9 mouse cellular contexts compared by ENCODE assay signal in genomic region chr13:24832131-24832810, GRCm38 (mm10). TPM values are rescaled to one million over a fixed set of nuclear protein-coding genes. Genes with fewer than 3 reads are reported as not detected.
DNase-seq lines count a peak whose midpoint lies in the region; ATAC-seq lines count a peak whose summit lies in the region.
"Had no signal": no experiment of that assay in that cellular context is flagged by ENCODE, and none has a peak within 500 bp of the region (broad histone marks: within the 10 kb centered on the region; RNA-seq: fewer than 3 reads in every experiment).

No protein-coding gene starts in this region.

- DNase-seq in kidney, postnatal 14 days: no peak
- peak; percentile 28 for DNase-seq in brain, adult 2 months (ENCODE audit: low read depth, low spot score)
- DNase-seq in hindbrain, embryonic 11.5 days (ENCODE audit: low spot score): no peak
- DNase-seq in midbrain, embryonic 14.5 days: no peak
- no peak for DNase-seq in right cerebral cortex, postnatal 25 days
- DNase-seq in adrenal gland, adult 2 months: no peak
- no peak for DNase-seq in adrenal gland, postnatal 4 days (ENCODE audit: low spot score in 2 of 2)

- peak overlapping the region; percentile 95 for H3K27ac ChIP-seq in kidney, embryonic 16.5 days (ENCODE audit: low read length)
- peak overlapping the region; percentile 92 for H3K27ac ChIP-seq in hindbrain, embryonic 11.5 days (ENCODE audit: low read depth, low read length)
- peak overlapping the region; percentile 88 for H3K27ac ChIP-seq in midbrain, embryonic 14.5 days (replicated peaks; ENCODE audit: low read depth, low read length)

- peaks cover 7% of the 10 kb centered on the region for H3K36me3 ChIP-seq in kidney, embryonic 16.5 days (ENCODE audit: insufficient read depth, low read length)
- H3K36me3 ChIP-seq in hindbrain, embryonic 11.5 days (ENCODE audit: control insufficient read depth, insufficient read depth, low read length): no peaks in the 10 kb centered on the region
- no peaks in the 10 kb centered on the region for H3K36me3 ChIP-seq in midbrain, embryonic 14.5 days (ENCODE audit: control insufficient read depth, insufficient read depth, low read length)

- ATAC-seq in kidney, embryonic 16.5 days (ENCODE audit: low FRiP score, low TSS enrichment): no peak
- ATAC-seq in hindbrain, embryonic 11.5 days (ENCODE audit: low FRiP score): peak; percentile 50
- peak; percentile 18; the same call in 1 of the 2 replicates for ATAC-seq in midbrain, embryonic 14.5 days (ENCODE audit: low FRiP score, low TSS enrichment)

- peak overlapping the region; percentile 83 for H3K4me2 ChIP-seq in kidney, embryonic 16.5 days (replicated peaks; ENCODE audit: low read depth, low read length)
- peak overlapping the region; percentile 82 for H3K4me2 ChIP-seq in hindbrain, embryonic 11.5 days (replicated peaks; ENCODE audit: low read depth, low read length)
- H3K4me2 ChIP-seq in midbrain, embryonic 14.5 days (ENCODE audit: low read length): peak overlapping the region; percentile 80

- peaks cover 25% of the 10 kb centered on the region for H3K4me1 ChIP-seq in kidney, embryonic 16.5 days (ENCODE audit: insufficient read depth, low read length)
- no peaks in the 10 kb centered on the region for H3K4me1 ChIP-seq in hindbrain, embryonic 11.5 days (replicated peaks; ENCODE audit: control insufficient read depth, insufficient read depth, low read length)
- peaks cover 22% of the 10 kb centered on the region for H3K4me1 ChIP-seq in midbrain, embryonic 14.5 days (ENCODE audit: control insufficient read depth, insufficient read depth, low read length)

- peak overlapping the region; percentile 95 for H3K9ac ChIP-seq in kidney, embryonic 16.5 days (replicated peaks; ENCODE audit: low read length)
- H3K9ac ChIP-seq in hindbrain, embryonic 11.5 days (ENCODE audit: low read depth, low read length): peak overlapping the region; percentile 93
- H3K9ac ChIP-seq in midbrain, embryonic 14.5 days (replicated peaks; ENCODE audit: low read length): peak overlapping the region; percentile 90

- peak overlapping the region; percentile 88 for H3K4me3 ChIP-seq in kidney, embryonic 16.5 days (ENCODE audit: low read length)
- H3K4me3 ChIP-seq in hindbrain, embryonic 11.5 days (ENCODE audit: low read depth, low read length): peak overlapping the region; percentile 58
- H3K4me3 ChIP-seq in midbrain, embryonic 14.5 days (replicated peaks; ENCODE audit: low read depth, low read length): peak overlapping the region; percentile 87

- 4% methylated on average over 21 of the region's 21 CpGs for WGBS in kidney, embryonic 16.5 days
- 4% methylated on average over 21 of the region's 21 CpGs for WGBS in hindbrain, embryonic 11.5 days
- 3% methylated on average over 21 of the region's 21 CpGs for WGBS in midbrain, embryonic 14.5 days

- H3K27me3 ChIP-seq in kidney, embryonic 16.5 days (ENCODE audit: insufficient read depth, low read length): no peaks in the 10 kb centered on the region
- no peaks in the 10 kb centered on the region for H3K27me3 ChIP-seq in hindbrain, embryonic 11.5 days (ENCODE audit: control insufficient read depth, insufficient read depth, low read length)
- H3K27me3 ChIP-seq in midbrain, embryonic 14.5 days (ENCODE audit: control insufficient read depth, insufficient read depth, low read length): no peaks in the 10 kb centered on the region

- no peaks in the 10 kb centered on the region for H3K9me3 ChIP-seq in kidney, embryonic 16.5 days (ENCODE audit: low read length)
- no peaks in the 10 kb centered on the region for H3K9me3 ChIP-seq in hindbrain, embryonic 11.5 days (ENCODE audit: control insufficient read depth, low read length)
- no peaks in the 10 kb centered on the region for H3K9me3 ChIP-seq in midbrain, embryonic 14.5 days (ENCODE audit: control insufficient read depth, low read length)

RNA-seq across cellular contexts. Expression of gene Tdp2, which starts 0.8 kb away (rescaled TPM):
- polyA plus RNA-seq in kidney, embryonic 16.5 days (2015; fragmentation: Nextera tagmentation; extraction: Ambion mirVana): 62.1 and 62.5 TPM in 2 replicates
- 78.9 and 79.4 TPM in 2 replicates for polyA plus RNA-seq in hindbrain, embryonic 11.5 days (2014; fragmentation: Nextera tagmentation; extraction: Ambion mirVana)
- 36.4 and 40.4 TPM in 2 replicates for polyA plus RNA-seq in midbrain, embryonic 14.5 days (2014; fragmentation: Nextera tagmentation; extraction: Ambion mirVana)
- 10 to 100 TPM; 16.7 to 20.7 TPM for total RNA-seq in adrenal gland, adult 2 months (2021)
- polyA plus RNA-seq in adrenal gland, adult 2 months (2012; rRNA removed): 9.0 and 11.3 TPM in 2 replicates
- 10 to 100 TPM; 39.4 to 40.7 TPM for total RNA-seq in adrenal gland, postnatal 4 days (2021)

RNA-seq across cellular contexts. Expression of gene Acot13, which starts 0.9 kb away (rescaled TPM):
- polyA plus RNA-seq in kidney, embryonic 16.5 days (2015; fragmentation: Nextera tagmentation; extraction: Ambion mirVana): 112 and 121 TPM in 2 replicates
- 51.3 and 58.6 TPM in 2 replicates for polyA plus RNA-seq in hindbrain, embryonic 11.5 days (2014; fragmentation: Nextera tagmentation; extraction: Ambion mirVana)
- 40.3 and 46.3 TPM in 2 replicates for polyA plus RNA-seq in midbrain, embryonic 14.5 days (2014; fragmentation: Nextera tagmentation; extraction: Ambion mirVana)
- 10 to 100 TPM; 86.6 to 88.5 TPM for total RNA-seq in adrenal gland, adult 2 months (2021)
- polyA plus RNA-seq in adrenal gland, adult 2 months (2012; rRNA removed): 44.0 and 63.8 TPM in 2 replicates
- total RNA-seq in adrenal gland, postnatal 4 days (2021): 10 to 100 TPM; 49.6 to 58.0 TPM

RNA-seq across cellular contexts. Expression of gene D130043K22Rik, which starts 12.7 kb away (rescaled TPM):
- polyA plus RNA-seq in kidney, embryonic 16.5 days (2015; fragmentation: Nextera tagmentation; extraction: Ambion mirVana): 0.76 and 1.4 TPM in 2 replicates
- polyA plus RNA-seq in hindbrain, embryonic 11.5 days (2014; fragmentation: Nextera tagmentation; extraction: Ambion mirVana): 0.94 and 1.4 TPM in 2 replicates
- 3.5 and 4.2 TPM in 2 replicates for polyA plus RNA-seq in midbrain, embryonic 14.5 days (2014; fragmentation: Nextera tagmentation; extraction: Ambion mirVana)
- total RNA-seq in adrenal gland, adult 2 months (2021): 1 to 10 TPM in 1 of 2 experiments, under 1 TPM in 1; 0.29 to 1.7 TPM
- 0.20 and 0.31 TPM in 2 replicates for polyA plus RNA-seq in adrenal gland, adult 2 months (2012; rRNA removed)
- 1 to 10 TPM; 1.0 to 1.6 TPM for total RNA-seq in adrenal gland, postnatal 4 days (2021)
- total RNA-seq: neutrophil, adult 5-6 weeks had no signal

RNA-seq across cellular contexts. Expression of gene BC005537, which starts 30.8 kb away (rescaled TPM):
- 14.2 and 17.1 TPM in 2 replicates for polyA plus RNA-seq in kidney, embryonic 16.5 days (2015; fragmentation: Nextera tagmentation; extraction: Ambion mirVana)
- 23.4 and 39.7 TPM in 2 replicates for polyA plus RNA-seq in hindbrain, embryonic 11.5 days (2014; fragmentation: Nextera tagmentation; extraction: Ambion mirVana)
- polyA plus RNA-seq in midbrain, embryonic 14.5 days (2014; fragmentation: Nextera tagmentation; extraction: Ambion mirVana): 51.8 and 76.3 TPM in 2 replicates
- 100 to 1,000 TPM; 161 to 170 TPM for total RNA-seq in adrenal gland, adult 2 months (2021)
- polyA plus RNA-seq in adrenal gland, adult 2 months (2012; rRNA removed): 56.8 and 70.6 TPM in 2 replicates
- total RNA-seq in adrenal gland, postnatal 4 days (2021): 100 to 1,000 TPM; 169 to 181 TPM
